Mouse (Mus musculus): ENCODE data around the gene Slc41a3. TPM values are rescaled to one million over a fixed set of nuclear protein-coding genes. Genes with fewer than 3 reads are reported as not detected.

Slc41a3 gene
- polyA plus RNA-seq, 1 experiment from 2014 or later = 4.3 TPM

DNA sequence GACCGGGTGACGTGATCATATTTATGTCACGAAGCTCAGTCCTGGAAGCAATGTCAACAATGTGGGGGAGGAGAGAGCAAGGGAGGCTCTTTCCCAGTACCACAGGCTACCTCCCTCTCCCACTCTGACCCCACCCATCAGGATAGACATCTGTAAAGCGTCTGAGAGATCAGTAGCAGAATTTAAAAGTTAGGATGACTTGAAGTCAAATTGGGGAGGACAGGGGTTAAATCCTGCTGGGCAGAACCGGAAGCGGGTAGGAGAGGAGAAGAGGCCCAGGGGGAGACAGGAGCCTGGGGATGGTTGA lies 17.0 kb downstream of the Slc41a3 start:
- Histone ChIP-seq H3K27me3 (ENCODE audit: control insufficient read depth, insufficient read depth, low read length) (no peaks in the 10 kb centered on the region), H3K27ac (replicated peaks) (no peak overlapping the region), H3K4me3 (ENCODE audit: low read depth, low read length) (no peak overlapping the region), H3K4me2 (replicated peaks; ENCODE audit: low read depth) (no peak overlapping the region), H3K9ac (ENCODE audit: low read length) (no peak overlapping the region), H3K36me3 (ENCODE audit: control insufficient read depth, insufficient read depth, low read length) (no peaks in the 10 kb centered on the region), H3K4me1 (replicated peaks; ENCODE audit: control insufficient read depth, insufficient read depth) (peaks cover 3% of the 10 kb centered on the region; the same call in 1 of the 2 replicates), H3K9me3 (ENCODE audit: control insufficient read depth, low read length) (no peaks in the 10 kb centered on the region)
- 38% methylated on average over 6 of the region's 6 CpGs for WGBS
- no peak for TF ChIP-seq EP300 (optimal IDR thresholded peaks at IDR 0.05)
- no peak for TF ChIP-seq CTCF (IDR thresholded peaks at IDR 0.05; ENCODE audit: low read depth)
- DNase-seq (ENCODE audit: low spot score) = no peak
- no peak for ATAC-seq (ENCODE audit: low FRiP score, low TSS enrichment)

DNA sequence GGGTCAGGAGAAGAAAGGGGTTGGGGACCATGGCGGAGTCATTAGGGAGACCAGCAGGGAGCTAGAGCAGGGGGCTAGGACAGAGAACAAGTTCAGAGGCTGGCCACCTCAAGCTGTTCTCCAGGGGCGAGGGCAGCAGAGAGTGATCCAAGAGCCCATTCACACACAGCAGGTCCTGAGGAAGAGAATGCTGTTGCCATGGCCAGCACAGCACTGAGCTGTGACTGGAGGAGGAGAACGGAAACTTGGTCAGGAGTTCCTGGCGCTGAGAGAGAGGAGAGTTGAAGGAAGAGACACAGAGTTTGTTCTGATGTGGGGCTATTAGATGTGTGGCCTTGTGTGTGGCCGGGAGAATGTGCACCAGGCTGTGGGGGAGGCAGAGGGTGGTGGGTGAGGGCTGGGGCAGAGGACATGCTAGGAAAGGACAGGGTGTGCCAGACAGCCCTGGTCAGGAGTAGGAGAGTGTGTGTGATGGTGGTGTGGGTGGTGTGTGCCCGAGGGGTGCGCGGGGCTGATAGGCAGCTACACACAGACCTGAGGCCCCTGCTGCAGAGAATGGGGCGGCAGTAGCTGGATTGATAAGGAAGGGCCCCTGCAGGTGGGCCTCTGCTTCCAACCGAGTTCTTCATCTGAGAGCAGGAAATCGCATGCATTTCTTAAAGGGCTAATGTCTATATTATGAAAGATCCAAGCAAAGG lies 18.4 kb downstream of the Slc41a3 start:
- Histone ChIP-seq H3K4me2 (replicated peaks; ENCODE audit: low read depth) (no peak overlapping the region), H3K4me3 (ENCODE audit: low read depth, low read length) (no peak overlapping the region), H3K27me3 (ENCODE audit: control insufficient read depth, insufficient read depth, low read length) (no peaks in the 10 kb centered on the region), H3K27ac (replicated peaks) (no peak overlapping the region), H3K9ac (ENCODE audit: low read length) (no peak overlapping the region; the same call in 1 of the 2 replicates), H3K9me3 (ENCODE audit: control insufficient read depth, low read length) (no peaks in the 10 kb centered on the region), H3K36me3 (ENCODE audit: control insufficient read depth, insufficient read depth, low read length) (no peaks in the 10 kb centered on the region), H3K4me1 (replicated peaks; ENCODE audit: control insufficient read depth, insufficient read depth) (peaks cover 3% of the 10 kb centered on the region; the same call in 1 of the 2 replicates)
- ATAC-seq (ENCODE audit: low FRiP score, low TSS enrichment) = no peak
- 48% methylated on average over 11 of the region's 11 CpGs for WGBS
- peak; percentile 26 for DNase-seq (ENCODE audit: low spot score)
- TF ChIP-seq EP300 (optimal IDR thresholded peaks at IDR 0.05) = no peak
- TF ChIP-seq CTCF (IDR thresholded peaks at IDR 0.05; ENCODE audit: low read depth) = no peak

DNA sequence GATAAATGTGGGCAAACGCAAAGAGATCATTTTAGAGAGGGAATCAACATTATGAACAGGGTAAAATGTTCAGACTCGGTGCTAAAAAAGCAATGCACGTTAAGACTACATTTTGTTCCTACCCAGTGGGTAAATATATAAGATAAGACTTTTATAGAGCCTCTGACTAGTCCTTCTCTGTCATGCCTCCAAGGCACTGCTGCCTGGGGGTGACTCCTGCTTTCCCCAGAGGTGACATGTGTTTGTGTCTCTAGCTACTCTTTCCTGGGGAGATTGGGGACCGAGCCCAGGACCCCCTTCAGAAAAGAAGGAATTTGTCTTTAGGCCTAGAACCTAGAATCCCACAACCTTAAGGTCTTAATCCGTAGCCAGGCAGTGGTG lies 18.9 kb downstream of the Slc41a3 start:
- WGBS = 64% methylated on average over 5 of the region's 5 CpGs
- no peak overlapping the region for H3K4me2 ChIP-seq (replicated peaks; ENCODE audit: low read depth)

DNA sequence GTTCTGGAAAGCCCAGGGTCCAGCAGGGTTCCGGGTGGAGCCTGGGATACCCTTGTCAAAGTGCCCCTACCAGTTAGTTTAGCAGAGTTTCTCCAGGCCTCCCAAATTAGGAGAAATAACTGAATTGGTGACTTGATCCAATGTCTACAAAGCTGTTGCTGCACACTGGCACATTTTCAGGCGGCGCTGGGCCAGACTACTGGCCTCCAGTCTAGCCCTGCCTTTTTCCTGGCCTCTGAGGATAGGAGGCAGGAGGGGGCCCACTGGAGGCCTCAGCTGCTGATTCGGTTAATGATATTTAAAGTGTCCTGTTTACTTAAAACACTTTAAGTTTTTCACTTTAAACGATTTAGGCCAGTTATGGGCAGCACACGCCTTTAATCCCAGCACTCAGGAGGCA lies 19.7 kb downstream of the Slc41a3 start:
- H3K4me2 ChIP-seq (replicated peaks; ENCODE audit: low read depth) = no peak overlapping the region
- 52% methylated on average over 6 of the region's 6 CpGs for WGBS
- no peak overlapping the region for H3K27ac ChIP-seq (replicated peaks)

More for the DNA sequence above, 18.9 kb downstream of the Slc41a3 start:
- Histone ChIP-seq H3K4me1 (replicated peaks; ENCODE audit: control insufficient read depth, insufficient read depth) (peaks cover 3% of the 10 kb centered on the region; the same call in 1 of the 2 replicates), H3K4me3 (ENCODE audit: low read depth, low read length) (no peak overlapping the region), H3K36me3 (ENCODE audit: control insufficient read depth, insufficient read depth, low read length) (no peaks in the 10 kb centered on the region), H3K27me3 (ENCODE audit: control insufficient read depth, insufficient read depth, low read length) (no peaks in the 10 kb centered on the region), H3K27ac (replicated peaks) (no peak overlapping the region), H3K9me3 (ENCODE audit: control insufficient read depth, low read length) (no peaks in the 10 kb centered on the region), H3K9ac (ENCODE audit: low read length) (no peak overlapping the region)
- DNase-seq (ENCODE audit: low spot score) (no peak), ATAC-seq (ENCODE audit: low FRiP score, low TSS enrichment) (no peak)
- TF ChIP-seq EP300 (optimal IDR thresholded peaks at IDR 0.05) = no peak
- TF ChIP-seq CTCF (IDR thresholded peaks at IDR 0.05; ENCODE audit: low read depth) = no peak

DNA sequence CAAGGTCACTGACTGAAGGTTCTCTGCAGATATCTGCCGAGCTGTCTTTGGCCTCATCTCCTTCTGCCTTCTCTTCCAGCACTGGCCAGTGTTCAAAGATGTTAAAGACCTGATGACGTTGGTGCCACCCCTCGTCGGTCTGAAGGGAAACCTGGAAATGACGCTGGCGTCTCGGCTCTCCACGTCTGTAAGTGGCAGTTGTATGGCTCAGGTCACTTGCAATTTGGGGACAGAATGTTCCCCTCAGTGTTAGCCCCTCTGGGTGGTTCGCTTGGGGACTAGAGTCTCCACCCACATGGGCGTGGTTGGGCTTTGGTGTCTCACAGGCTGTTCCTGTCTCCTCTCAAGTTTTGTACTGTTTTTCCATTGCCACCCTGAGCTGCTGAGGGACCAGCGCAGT lies 20.2 kb downstream of the Slc41a3 start:
- Histone ChIP-seq H3K4me2 (replicated peaks; ENCODE audit: low read depth) (no peak overlapping the region), H3K27ac (replicated peaks) (no peak overlapping the region), H3K4me1 (replicated peaks; ENCODE audit: control insufficient read depth, insufficient read depth) (no peaks in the 10 kb centered on the region; the same call in 1 of the 2 replicates), H3K27me3 (ENCODE audit: control insufficient read depth, insufficient read depth, low read length) (no peaks in the 10 kb centered on the region), H3K4me3 (ENCODE audit: low read depth, low read length) (no peak overlapping the region), H3K9me3 (ENCODE audit: control insufficient read depth, low read length) (no peaks in the 10 kb centered on the region), H3K9ac (ENCODE audit: low read length) (no peak overlapping the region), H3K36me3 (ENCODE audit: control insufficient read depth, insufficient read depth, low read length) (no peaks in the 10 kb centered on the region)
- TF ChIP-seq CTCF (IDR thresholded peaks at IDR 0.05; ENCODE audit: low read depth) (no peak), EP300 (optimal IDR thresholded peaks at IDR 0.05) (no peak)
- ATAC-seq (ENCODE audit: low FRiP score, low TSS enrichment) = no peak
- WGBS = 75% methylated on average over 11 of the region's 11 CpGs
- no peak for DNase-seq (ENCODE audit: low spot score)

More for the DNA sequence above, 19.7 kb downstream of the Slc41a3 start:
- Histone ChIP-seq H3K27me3 (ENCODE audit: control insufficient read depth, insufficient read depth, low read length) (no peaks in the 10 kb centered on the region), H3K9ac (ENCODE audit: low read length) (no peak overlapping the region), H3K4me3 (ENCODE audit: low read depth, low read length) (no peak overlapping the region), H3K4me1 (replicated peaks; ENCODE audit: control insufficient read depth, insufficient read depth) (no peaks in the 10 kb centered on the region; the same call in 1 of the 2 replicates), H3K36me3 (ENCODE audit: control insufficient read depth, insufficient read depth, low read length) (no peaks in the 10 kb centered on the region), H3K9me3 (ENCODE audit: control insufficient read depth, low read length) (no peaks in the 10 kb centered on the region)
- no peak for ATAC-seq (ENCODE audit: low FRiP score, low TSS enrichment)
- no peak for DNase-seq (ENCODE audit: low spot score)
- TF ChIP-seq EP300 (optimal IDR thresholded peaks at IDR 0.05) = no peak
- TF ChIP-seq CTCF (IDR thresholded peaks at IDR 0.05; ENCODE audit: low read depth) = no peak

DNA sequence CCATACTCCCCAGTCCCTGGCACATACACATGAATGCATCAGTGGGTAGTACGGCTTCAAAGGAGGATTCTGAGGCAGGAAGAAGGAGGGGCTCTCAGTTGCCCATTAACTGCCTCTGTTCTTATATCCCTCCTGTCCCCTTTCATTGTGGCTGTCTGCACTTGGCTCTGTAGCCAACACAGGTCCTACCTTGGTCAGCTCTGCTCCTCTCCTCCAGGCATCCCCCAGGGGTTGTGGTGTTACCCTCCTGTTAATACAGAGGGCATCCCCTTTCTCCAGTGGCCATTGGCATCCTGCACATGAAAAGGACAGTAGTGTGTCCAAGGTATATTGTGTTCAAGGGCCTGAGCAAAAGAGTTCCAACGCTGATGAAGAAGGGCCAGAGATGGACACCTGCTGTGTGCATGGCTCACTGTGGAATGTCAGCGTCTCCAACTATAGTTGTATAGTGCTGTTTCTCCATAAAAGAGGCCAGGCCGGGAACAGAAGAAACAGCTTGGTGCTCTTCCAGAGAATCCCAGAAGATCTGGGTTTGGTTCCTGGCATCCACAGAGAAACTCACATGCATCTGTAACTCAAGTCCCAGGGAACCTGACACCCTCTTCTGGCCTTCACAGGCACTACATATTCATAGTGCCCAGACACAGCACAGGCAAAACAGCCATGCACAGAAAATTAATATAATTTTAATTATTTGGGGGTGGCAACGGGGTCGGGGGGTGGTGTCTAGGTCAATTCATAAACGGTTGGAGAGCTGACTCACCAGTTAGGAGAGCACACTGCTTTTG lies 20.9 kb downstream of the Slc41a3 start:
- 82% methylated on average over 7 of the region's 7 CpGs for WGBS
- Histone ChIP-seq H3K4me2 (replicated peaks; ENCODE audit: low read depth) (no peak overlapping the region), H3K36me3 (ENCODE audit: control insufficient read depth, insufficient read depth, low read length) (no peaks in the 10 kb centered on the region), H3K9ac (ENCODE audit: low read length) (no peak overlapping the region), H3K27ac (replicated peaks) (no peak overlapping the region), H3K4me1 (replicated peaks; ENCODE audit: control insufficient read depth, insufficient read depth) (no peaks in the 10 kb centered on the region; the same call in 1 of the 2 replicates), H3K27me3 (ENCODE audit: control insufficient read depth, insufficient read depth, low read length) (no peaks in the 10 kb centered on the region), H3K9me3 (ENCODE audit: control insufficient read depth, low read length) (no peaks in the 10 kb centered on the region), H3K4me3 (ENCODE audit: low read depth, low read length) (no peak overlapping the region)
- TF ChIP-seq CTCF (IDR thresholded peaks at IDR 0.05; ENCODE audit: low read depth) (peak; percentile 36), EP300 (optimal IDR thresholded peaks at IDR 0.05) (no peak)
- DNase-seq (ENCODE audit: low spot score) (no peak), ATAC-seq (ENCODE audit: low FRiP score, low TSS enrichment) (no peak)

Measured in stomach, postnatal 0 days (tissue).